Mouse (Mus musculus) mesoderm, embryonic 11.5 days (tissue): ENCODE measurements around the gene Abcd2.
A peak's percentile ranks its signal among the peaks of the same experiment; 100 is the strongest.

ENCODE experiments used
- DNase-seq: peaks from one replicate; pipeline ENCODE4 v3.0.0-alpha.2; 2012; ENCODE audit warnings: low read depth, low spot score

The Abcd2 gene

DNA sequence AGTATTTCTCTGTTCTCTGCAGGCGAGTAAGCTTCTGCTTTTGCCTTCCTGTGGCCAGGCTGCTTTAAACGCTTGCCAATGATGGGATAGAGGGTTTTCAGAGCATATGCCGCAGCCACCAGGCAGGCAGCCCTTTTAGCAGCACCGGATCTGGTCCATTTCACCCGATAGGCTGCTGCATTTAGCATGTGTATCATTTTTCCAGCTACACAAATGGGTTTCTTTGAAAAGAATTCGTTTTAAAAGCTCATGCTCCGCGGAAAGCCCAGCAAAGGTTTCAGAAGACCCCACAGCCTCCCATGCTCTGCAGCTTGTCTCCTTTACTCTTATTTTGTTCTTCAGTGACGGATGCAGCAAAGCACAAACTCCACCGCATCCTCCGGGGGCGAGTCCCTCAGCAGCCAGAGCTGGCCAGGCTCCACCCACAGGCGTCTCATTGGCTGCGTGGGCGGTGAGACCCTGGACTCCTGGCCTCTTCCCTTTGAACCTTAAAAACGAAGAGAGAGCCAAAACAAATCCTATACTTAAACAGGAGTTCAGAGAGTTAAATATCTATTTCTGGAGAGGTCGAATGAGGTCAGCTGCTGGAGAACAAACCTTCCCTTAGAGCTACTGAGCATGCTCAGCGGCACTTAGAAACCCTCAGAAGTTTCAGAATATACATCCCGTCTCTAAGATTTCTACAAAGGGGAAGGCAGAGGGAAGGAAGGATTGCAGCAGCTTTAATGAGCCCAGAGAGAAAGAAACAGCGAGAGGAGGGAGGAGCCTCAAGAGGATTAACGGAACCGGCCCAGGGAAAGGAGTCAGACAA lies at the start of gene Abcd2:
Gene Abcd2 (minus strand): TSS at position 388 of the 811 bp plus-strand sequence.
- peak; percentile 86 for DNase-seq

DNA sequence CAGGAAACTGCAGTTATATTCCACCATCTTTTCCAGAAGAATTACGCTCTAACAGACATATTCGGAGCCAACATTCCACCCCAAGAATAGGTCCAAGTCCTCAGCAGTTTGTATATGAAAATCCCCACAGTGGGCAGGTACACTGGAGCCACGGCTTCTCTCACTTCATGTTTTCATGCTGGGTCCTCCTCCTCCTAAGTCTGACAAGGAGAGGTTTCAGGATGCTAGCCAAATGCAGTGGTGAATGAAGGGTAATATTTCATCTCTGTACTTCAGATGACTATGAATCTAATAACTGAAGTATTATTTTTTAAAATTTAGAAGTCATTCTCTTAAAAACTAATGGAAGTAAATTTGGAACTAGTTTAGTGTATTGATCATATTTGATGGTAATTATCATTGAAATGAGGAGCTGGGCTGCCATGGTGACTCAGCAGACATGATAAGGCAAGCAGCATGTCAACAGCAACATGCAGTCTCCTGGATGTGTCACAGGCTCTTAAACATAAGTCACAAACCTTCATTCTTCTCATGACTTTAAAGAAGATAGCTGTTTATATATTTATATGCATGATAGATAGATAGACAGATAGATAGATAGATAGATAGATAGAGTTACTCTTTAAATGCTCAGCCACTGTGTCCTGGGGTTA lies 49.2 kb upstream of the Abcd2 start:
- no peak for DNase-seq

DNA sequence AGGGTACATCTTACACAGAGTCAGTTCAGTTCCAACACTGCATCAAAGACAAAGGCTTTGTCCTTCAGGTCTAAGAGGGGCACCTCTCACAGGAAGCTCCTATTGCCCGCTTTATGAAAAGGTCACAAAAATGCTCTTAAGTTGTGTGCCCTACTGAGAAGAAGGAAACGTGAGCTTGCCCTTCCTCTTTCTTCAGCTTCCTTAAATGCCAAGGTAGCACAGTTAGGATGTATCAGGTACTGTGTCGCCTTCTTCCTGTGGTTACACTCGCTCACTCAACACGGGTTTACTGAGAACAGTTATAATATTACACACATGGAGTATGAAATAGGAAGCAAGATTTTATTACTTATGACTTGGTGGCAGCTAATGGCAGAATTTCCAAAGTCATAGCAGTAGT lies 45.7 kb upstream of the Abcd2 start:
- no peak for DNase-seq

DNA sequence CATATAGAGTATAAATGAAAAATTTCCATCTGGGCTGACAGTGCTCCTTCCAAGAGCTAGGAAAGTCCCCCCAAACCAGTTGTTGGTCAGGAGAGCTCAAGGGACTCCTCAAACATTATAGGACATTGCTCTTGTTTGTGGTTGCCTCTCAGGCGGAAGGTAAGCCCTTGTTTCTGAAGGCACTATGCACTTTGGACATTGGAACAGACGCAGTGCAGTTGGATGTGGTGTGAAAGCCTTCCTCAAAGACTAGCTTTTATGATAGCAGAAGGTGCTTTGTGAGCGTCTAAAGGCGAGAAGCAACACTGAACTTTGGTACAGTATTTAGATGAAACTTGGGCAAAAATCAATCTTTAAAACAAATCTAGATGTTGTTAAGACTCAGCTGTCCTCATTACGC lies 14.9 kb upstream of the Abcd2 start:
- DNase-seq: no peak

DNA sequence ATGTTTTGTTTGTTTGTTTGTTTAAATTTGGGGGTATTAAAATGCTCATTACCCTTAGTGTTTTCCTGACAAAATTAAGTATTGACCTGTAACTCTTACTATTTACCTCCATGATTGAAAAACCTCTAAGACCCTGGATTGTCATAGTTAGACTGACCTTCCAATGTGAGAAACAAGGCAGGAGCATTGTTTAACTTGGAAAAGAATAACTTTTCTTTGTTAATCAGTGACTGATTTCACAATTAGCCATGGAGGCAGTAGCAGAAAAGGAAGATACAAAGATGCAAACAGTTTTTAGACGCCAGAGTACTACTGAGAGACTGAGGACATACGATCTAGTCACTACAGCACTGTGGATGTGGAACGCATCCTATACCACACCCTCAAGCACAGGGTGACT lies 11.9 kb upstream of the Abcd2 start:
- no peak for DNase-seq

DNA sequence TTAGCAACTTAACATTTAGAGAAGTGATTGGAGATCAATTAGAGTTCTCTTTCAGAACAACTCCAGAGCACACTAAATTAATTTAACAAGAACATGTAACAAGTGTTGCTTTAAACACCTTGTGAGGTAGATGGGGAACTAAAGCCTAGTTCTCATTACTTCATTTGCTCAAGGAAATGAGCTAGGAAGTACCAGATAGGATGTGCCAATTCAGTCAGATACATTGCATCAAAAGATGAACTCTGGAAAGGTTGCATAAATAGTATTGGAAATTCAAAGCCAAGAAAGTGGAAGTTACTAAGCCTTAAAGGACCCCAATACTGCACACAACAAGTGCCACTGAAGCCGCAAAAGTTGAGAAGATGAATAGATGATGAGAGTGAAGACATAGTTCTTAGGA lies 10.9 kb upstream of the Abcd2 start:
- no peak for DNase-seq

DNA sequence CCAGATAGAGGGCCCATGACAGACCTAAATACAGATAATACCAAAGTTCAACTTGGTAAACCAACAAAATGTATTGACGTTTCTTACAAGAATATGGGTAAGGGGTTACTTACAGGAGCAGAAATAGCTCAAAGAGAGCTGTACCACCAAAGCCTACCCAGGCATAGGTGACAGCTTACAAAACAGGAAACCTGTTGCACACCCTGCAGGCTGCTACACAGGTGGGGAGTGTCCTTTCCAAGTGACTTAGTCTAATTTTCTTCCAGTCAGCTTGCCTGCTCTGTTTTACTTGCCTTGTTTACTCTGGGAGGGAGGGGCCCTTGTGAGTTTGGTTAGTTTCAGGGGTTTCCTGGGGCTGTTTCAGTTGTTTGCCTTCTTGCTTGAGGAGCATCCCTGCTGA lies 9.2 kb upstream of the Abcd2 start:
- no peak for DNase-seq

DNA sequence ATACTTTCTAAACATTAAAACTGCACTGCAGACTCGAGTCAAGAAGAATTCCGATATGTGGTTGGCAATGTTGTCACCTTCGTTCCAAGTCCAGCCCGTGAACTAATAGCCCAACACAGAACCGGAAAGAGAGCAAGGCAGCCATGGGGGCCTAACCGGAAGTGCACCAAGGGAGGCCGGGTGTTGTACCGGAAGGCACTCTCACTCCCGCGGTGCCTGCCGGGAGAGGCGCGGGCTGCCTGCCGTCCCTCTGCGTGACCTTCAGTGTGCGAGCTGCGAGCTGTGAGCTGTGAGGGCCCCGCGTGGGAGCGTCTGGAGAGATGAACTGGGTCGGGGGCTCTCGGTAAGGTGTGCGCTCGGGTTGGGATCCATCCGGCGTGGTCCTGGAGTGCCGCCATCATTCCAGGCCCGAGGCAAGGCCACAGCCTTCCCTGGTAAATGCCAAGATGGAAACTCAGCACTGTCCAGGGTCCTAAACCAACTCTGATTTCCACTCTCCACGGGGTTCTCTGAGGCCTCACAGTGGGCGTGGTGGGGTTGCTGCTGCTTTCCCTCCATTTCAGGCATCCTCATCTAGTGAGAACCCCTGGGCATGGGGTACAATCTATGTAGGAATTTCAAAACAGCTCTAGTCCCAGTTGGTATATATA lies 7.8 kb upstream of the Abcd2 start, which contains the start of gene CN725425:
Gene CN725425 (plus strand): TSS at position 239 of the 650 bp plus-strand sequence.
- DNase-seq: no peak

DNA sequence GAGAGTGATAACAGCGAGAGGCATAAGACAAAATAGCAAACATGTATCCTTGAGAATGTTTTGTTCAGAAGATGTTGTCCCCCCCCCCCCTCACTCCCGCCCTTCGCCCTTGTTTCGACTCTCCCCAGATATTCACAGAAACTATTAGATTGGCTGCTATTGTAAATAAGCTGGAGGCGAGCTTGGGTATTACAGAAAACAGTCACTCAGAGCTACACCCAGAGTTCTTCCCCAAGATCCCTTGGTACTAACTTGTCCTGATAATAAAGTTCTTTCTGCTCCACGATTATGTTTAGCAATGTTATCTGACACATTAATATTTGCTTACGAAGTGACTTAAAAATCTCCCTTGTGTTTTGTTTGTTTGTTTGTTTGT lies 612 bp upstream of the Abcd2 start:
- DNase-seq: peak; percentile 33

DNA sequence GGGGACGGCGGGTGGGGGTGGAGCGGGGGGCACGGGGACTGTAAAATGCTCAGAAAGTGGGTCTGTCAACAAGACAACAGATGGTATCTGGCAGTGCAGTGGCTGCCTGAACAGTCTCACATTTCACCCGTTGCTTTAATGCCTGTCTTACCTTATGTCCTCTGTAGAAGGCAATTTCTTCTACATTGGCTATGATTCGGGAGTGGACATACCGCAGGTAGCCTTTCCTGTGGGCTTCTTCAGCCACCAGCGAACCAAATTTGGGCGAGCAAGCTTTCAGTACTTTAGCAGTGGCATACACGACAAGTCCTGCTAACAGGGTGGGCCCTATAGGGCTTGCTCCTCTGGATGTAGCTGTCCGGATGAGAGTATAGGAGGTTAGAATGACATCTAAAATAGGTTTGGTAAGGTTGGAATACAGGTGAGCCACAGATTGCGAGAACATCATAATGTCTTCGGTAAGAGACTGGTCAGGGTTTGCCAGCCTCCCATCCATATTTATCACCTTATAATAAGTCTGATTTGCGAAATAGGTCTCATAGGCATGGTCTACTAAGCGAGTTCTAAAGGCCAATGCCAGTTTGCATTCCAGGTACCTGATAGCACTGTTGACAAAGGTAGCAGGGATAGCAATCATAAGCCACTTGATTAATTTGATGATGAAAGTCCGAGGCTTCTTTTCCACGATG lies 936 bp downstream of the Abcd2 start:
- DNase-seq: no peak

DNA sequence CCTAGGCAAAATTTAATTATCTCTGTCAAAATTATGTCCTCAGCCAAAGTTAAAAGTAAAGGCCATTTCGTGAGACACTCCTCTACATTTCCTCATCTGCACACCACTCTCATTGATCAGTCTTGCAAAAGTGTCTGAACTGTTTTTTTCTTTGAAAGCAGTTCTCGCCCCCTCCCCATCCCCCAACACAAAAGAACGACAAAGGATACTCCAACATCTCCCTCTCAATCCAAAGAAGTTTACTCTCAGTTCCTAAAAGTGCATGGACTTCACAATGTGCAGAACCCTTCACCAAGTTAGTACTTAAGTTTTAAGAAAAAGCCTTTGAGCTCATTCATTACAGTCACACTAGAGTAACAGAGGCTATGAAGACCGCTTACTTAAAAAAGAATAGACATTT lies 1.6 kb downstream of the Abcd2 start:
- no peak for DNase-seq

DNA sequence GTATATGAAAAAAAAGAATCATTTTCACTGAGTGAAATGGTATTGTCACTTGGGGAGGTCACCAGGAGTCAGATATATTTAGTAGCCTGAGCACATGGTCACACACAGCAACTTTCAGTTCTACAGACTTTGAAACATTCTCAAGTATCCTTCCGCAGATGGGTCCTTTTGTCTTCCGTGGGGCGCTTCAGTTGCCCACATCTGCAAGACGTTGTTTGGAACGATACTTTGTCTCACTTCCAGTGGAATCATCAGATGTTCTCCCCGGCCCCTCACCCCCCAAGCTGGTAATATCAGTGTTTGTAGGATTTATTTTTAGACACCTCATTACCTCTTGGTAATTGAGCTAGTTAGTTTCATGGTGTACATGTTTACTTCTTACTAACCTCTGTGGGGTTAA lies 5.2 kb downstream of the Abcd2 start:
- DNase-seq: no peak

DNA sequence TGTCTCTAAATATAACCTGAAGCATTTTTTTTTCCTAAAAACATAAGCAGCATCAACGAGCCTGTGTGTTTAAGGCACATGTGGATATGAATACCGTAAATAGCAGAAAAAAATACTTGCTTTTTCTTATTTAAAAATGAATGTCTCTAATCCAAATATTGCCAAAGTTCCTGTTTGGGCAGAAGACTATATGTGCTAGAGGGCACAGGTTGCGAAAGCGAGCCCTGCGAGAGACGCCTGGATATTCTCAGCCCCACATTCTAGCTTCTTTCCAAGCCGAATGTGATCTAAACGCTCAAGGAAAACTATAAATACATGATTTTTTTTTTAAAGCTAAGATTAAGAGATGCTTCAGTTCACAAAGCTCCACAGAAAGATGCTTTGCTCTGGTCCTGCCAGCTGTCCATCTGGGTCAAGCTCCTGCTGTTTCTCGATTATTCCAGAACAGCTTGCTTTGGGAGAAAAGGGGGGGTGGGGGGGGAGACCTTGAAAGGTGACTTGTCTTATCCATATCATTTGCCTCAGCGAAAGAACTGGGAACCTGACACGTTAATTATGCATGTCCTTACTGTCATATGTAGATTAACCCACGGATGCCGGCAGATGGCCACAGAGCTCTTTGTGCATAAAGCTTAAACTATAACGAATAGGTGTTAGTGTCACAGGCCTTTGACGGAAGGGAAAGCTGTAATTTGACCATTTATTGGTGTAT lies 11.5 kb downstream of the Abcd2 start:
- DNase-seq: no peak

DNA sequence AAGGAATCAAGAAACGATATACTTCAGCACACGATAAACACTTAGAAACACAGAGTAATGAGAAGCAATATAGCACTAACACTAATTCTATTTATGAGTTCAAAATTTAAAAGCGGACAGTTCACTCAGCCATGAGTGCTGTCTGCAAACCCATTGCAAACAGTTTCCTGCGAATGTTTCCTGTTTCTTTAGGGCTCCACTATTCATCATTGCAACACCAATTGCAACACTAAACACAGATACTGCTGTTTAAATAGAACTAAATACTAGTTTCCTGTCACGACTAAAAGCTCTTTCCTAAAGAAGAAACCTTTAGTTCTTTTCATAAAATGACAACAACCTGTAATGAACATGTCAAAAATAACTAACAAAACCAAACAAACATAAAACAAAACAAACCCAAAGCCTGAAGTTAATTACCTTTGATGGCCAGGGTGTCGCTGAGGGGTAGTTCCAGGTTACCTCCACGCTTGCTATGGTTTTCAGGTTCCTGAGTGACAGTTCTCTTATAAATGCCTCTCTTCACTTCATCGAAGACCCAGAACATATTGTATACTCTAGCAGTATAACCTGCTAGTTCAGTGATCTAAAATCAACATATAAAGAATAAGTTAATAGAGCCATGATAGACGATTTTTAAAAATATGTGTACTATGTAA lies 12.8 kb downstream of the Abcd2 start:
- no peak for DNase-seq

DNA sequence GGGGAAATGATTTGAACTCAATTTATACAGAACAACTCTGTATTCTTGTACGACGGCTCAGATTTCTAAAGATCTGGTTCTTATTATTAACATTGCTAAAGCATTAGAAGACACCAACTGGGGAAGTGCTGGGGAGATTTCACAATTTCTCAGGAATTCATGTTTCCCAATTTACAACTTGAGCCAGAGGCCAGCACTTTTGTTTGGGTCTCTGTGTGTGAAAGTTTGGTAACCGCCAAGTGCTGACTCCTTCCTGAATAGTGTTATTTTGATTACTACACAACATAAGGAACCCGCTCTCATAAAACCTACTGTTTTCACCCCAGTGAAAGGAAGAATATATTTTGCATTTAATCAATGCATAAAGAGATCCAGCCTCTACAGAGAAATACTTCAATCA lies 19.4 kb downstream of the Abcd2 start:
- DNase-seq: no peak

DNA sequence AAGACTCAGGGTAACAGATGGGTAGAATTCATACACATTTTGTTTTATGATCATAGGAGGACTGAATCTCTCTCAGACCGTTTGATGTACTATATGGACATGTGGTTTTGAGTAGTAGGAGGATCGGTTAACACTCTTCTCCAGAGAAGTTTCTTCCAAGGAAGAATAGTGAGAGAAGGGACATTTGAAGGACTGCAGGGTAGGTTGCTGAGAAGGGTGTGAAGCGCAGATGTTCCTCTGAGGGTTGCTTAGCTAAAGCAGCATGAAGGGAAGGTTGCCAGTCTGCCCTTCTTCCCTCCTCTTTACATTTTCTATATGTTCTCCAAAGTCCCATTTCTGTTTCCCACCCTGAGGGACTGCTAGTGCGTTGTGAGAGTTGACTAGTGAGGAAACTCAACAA lies 20.3 kb downstream of the Abcd2 start:
- DNase-seq: no peak

DNA sequence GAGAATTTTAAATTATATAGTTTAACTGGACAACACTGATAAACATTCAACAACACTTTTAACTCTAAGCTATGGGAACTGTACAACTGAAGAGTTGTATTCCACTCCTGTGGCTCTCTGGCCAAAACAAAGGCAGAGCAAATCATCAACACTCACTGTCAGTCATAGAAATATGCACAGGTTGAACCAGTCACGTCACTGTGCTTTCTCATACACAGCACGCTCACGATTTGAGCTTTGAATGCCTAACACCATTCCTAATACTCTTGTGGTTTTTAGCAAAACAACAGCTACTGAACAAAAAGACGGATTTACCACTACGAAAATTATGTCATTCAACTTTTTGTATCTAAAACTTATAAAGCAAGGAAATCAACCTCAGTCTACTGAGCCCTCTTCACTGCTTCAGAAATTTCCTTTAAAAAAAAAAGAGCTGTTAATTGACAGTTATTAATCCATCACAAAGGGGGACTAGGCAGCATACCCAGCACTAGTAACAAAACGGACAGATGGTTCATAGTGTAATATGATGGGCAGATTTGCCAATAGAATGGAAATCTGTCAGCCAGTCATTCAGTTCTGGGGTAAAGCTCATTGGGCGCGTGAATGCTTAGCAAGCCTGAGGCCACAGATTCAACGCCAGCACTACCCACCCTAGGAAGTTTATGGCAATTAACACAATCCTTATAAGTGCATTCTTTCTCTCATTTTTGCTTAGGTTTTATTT lies 20.8 kb downstream of the Abcd2 start:
- no peak for DNase-seq

DNA sequence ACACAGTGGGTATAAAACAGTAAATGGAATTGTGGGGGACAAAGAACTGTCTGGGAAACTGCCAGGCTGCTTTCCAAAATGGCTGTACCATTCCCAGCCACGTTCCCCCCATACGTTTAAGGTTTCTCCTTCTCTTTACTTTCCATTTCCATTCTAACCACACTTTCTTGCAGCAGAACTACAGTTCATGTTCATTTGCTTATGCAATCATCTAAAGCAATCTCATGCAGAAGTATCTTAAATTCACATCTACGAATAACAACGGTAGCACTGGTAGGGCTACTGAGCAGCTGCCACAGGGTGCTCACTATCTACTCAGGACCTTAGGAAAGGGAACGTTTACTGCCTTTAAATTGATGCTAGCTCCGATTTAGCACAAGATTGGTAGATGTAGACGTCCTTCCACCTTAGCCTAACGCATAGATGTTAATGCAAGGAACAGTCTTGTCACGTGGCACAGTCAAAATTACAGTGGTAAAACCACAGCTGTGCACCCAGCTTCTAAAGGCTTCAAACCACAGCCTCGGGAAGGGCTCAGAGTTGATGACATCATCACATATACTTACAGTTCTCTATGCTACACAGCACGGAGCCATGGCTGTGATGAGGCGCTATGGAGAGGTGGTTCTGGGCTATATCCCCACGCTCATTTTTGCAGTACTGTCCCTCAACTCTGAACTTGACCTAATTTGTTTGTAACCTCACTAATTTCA lies 23.6 kb downstream of the Abcd2 start:
- DNase-seq: no peak

DNA sequence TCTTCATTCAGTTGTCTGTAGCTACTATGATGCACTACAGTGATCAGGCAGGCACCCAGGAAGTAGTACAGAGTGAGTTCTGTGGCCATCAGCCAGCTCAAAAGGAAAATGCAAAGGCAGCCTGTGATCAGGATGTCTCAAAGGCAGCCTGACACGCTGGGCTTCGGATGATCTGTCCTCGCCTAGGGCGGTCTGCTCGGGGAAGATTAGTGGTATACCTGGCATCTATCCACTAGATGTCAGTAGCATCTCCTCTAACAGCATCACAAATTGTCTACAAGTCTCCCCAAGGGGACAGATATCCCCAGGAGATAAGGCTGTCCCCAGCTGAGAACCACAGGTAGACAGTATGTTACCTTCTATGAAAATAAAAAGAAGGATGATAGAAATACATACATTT lies 26.6 kb downstream of the Abcd2 start:
- no peak for DNase-seq

DNA sequence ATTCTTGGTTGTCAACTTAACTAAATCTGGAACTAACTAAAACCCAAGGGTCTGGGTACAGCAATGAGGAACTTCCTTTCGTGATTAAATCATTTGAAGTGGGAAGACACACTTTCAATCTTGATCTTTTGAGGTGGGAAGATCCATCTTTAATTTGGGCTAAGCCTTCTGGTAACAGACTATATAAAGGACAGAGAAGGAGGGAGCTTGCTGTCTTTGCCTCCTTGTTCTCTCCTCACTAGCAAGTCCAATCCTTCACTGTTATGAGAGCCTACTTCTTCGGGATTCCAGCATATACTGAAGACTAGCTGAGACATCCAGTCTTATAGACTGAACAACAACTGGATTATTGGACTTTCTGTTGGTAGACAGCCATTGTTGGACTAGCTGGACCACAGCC lies 28.1 kb downstream of the Abcd2 start:
- DNase-seq: no peak
